Mouse (Mus musculus) lung, postnatal 0 days (tissue): ENCODE measurements around the gene Hps4.

ENCODE experiments used
- CTCF ChIP-seq: IDR thresholded peaks from 2 replicates; pipeline ENCODE4 v1.5.1; 2016; ENCODE audit warnings: antibody characterized with exemption, mild to moderate bottlenecking
- EP300 ChIP-seq: IDR thresholded peaks from 2 replicates; pipeline ENCODE4 v1.6.1; 2016; ENCODE audit warnings: antibody characterized with exemption, mild to moderate bottlenecking, control low read depth

DNA sequence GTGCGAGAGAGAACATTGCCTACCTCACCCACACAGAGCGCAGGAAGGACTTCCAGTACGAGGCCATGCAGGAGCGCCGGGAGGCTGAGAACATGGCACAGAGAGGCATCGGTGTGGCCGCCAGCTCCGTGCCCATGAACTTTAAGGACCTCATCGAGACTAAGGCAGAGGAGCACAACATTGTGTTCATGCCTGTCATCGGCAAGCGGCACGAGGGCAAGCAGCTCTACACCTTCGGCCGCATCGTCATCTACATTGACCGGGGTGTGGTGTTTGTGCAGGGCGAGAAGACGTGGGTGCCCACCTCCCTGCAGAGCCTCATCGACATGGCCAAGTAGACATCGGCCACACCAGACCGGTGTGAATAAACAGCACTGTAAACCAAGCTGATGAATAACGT, 5.9 kb upstream of the Hps4 start:
- TF ChIP-seq CTCF (no peak), EP300 (no peak)
